Mouse (Mus musculus) limb, embryonic 15.5 days (tissue): ENCODE measurements around the gene Lrrc7. TPM values are rescaled to one million over a fixed set of nuclear protein-coding genes. Genes with fewer than 3 reads are reported as not detected.

ENCODE experiments used
- ATAC-seq: fragments of 200-750 bp; cut with Nextera tagmentation; 2 replicates; pipeline ENCODE4 v1.8.0; 2017; ENCODE audit warnings: low read depth, moderate TSS enrichment; ENCODE audit not compliant: insufficient number of reproducible peaks, low FRiP score, low TSS enrichment
- H3K27ac ChIP-seq: fragments of 300-500 bp; sonication (generic); 2 replicates; pipeline ENCODE4 v1.5.1; 2015; ENCODE audit warnings: moderate library complexity, mild to moderate bottlenecking, inconsistent platforms
- H3K27me3 ChIP-seq: fragments of 300-500 bp; sonication (generic); 2 replicates; pipeline ENCODE4 v1.6.1; 2015; ENCODE audit warnings: inconsistent platforms
- H3K36me3 ChIP-seq: fragments of 300-500 bp; sonication (generic); 2 replicates; pipeline ENCODE4 v1.6.1; 2015; ENCODE audit warnings: inconsistent platforms
- H3K4me1 ChIP-seq: fragments of 300-500 bp; sonication (generic); 2 replicates; pipeline ENCODE4 v1.6.1; 2015; ENCODE audit warnings: inconsistent platforms
- H3K4me2 ChIP-seq: fragments of 300-500 bp; sonication (generic); 2 replicates; pipeline ENCODE4 v1.6.1; 2015; ENCODE audit warnings: mild to moderate bottlenecking, inconsistent platforms
- H3K4me3 ChIP-seq: fragments of 300-500 bp; sonication (generic); 2 replicates; pipeline ENCODE4 v1.5.1; 2015; ENCODE audit warnings: mild to moderate bottlenecking, inconsistent platforms
- H3K9ac ChIP-seq: fragments of 300-500 bp; sonication (generic); 2 replicates; pipeline ENCODE4 v1.6.1; 2015; ENCODE audit warnings: inconsistent platforms
- H3K9me3 ChIP-seq: fragments of 300-500 bp; sonication (generic); 2 replicates; pipeline ENCODE4 v1.6.1; 2016; ENCODE audit warnings: inconsistent platforms
- WGBS: fragments of 180-500 bp; shearing (Covaris S2); methylation state at CpG from one replicate; pipeline ENCODE4 v1.1.7; 2015; 5-methylcytosine and 5-hydroxymethylcytosine counted together
- polyA plus RNA-seq: library from polyadenylated mRNA; unstranded; fragments of >200 nt; fragmentation: Nextera tagmentation; extraction: Ambion mirVana; gene quantifications from 2 replicates; pipeline ENCODE4 v1.2.1, GENCODE M21; 2015

Lrrc7 gene
- polyA plus RNA-seq, 1 experiment from 2014 or later = 1.2 TPM

DNA sequence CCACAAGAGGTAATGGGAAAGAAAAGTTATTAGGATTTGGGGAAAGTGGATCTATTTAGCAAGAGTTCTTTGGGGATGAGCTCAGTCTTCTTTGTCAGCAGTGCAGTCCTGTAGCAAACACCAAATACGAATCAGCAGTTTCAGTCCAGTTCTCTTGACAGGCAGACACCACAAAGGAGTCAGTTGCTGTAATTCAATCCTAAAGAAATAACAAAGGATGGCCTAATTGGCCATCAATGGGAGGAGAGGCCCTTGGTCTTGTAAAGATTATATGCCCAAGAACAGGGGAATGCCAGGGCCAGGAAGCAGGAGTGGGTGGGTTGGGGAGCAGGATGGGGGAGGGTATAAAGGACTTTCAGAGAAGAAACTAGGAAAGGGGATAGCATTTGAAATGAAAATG lies 33.5 kb downstream of the Lrrc7 start:
- H3K27me3 ChIP-seq = no peaks in the 10 kb centered on the region
- 75% methylated on average over 1 of the region's 1 CpGs for WGBS
- H3K27ac ChIP-seq = no peak overlapping the region
- H3K4me2 ChIP-seq = no peak overlapping the region
- no peak overlapping the region for H3K4me3 ChIP-seq
- H3K9ac ChIP-seq = no peak overlapping the region
- no peaks in the 10 kb centered on the region for H3K4me1 ChIP-seq
- no peaks in the 10 kb centered on the region for H3K36me3 ChIP-seq
- H3K9me3 ChIP-seq = no peaks in the 10 kb centered on the region
- ATAC-seq = no peak

GRCm38 (mm10) chr3:158493730-158494129 lies 68.3 kb downstream of the Lrrc7 start:
- 63% methylated on average over 1 of the region's 1 CpGs for WGBS
- Histone ChIP-seq H3K4me2 (no peak overlapping the region), H3K27me3 (no peaks in the 10 kb centered on the region), H3K9ac (no peak overlapping the region), H3K36me3 (no peaks in the 10 kb centered on the region), H3K4me1 (no peaks in the 10 kb centered on the region), H3K9me3 (no peaks in the 10 kb centered on the region), H3K27ac (no peak overlapping the region), H3K4me3 (no peak overlapping the region)
- ATAC-seq = no peak

DNA sequence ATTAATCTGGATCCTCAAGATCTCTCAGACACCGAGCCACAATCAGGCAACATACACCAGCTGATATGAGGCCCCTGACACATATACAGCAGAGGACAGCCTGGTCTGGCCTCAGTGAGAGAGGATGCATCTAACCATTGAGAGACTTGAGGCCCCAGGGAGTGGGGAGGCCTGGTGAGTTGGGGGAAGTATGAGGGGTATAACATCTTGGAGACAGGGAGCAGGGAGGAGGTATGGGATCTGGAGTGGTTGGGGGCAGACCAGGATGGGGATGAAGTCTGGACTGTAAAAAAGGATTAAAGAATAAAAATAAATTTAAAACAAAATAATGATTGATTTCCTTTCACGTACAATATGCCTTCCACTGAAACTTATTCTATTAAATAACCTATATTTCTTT lies 82.3 kb downstream of the Lrrc7 start:
- Histone ChIP-seq H3K27ac (no peak overlapping the region), H3K36me3 (no peaks in the 10 kb centered on the region), H3K9ac (no peak overlapping the region), H3K9me3 (no peaks in the 10 kb centered on the region), H3K27me3 (no peaks in the 10 kb centered on the region), H3K4me3 (no peak overlapping the region), H3K4me2 (no peak overlapping the region), H3K4me1 (no peaks in the 10 kb centered on the region)
- no peak for ATAC-seq
- WGBS = 81% methylated on average over 2 of the region's 2 CpGs

GRCm38 (mm10) chr3:158400600-158400999 lies 161.4 kb downstream of the Lrrc7 start:
- ATAC-seq = no peak
- no peaks in the 10 kb centered on the region for H3K4me1 ChIP-seq
- no peak overlapping the region for H3K4me2 ChIP-seq
- H3K36me3 ChIP-seq = no peaks in the 10 kb centered on the region
- 75% methylated on average over 1 of the region's 1 CpGs for WGBS
- H3K4me3 ChIP-seq = no peak overlapping the region
- no peaks in the 10 kb centered on the region for H3K9me3 ChIP-seq
- H3K27me3 ChIP-seq = no peaks in the 10 kb centered on the region
- H3K9ac ChIP-seq = no peak overlapping the region
- no peak overlapping the region for H3K27ac ChIP-seq

DNA sequence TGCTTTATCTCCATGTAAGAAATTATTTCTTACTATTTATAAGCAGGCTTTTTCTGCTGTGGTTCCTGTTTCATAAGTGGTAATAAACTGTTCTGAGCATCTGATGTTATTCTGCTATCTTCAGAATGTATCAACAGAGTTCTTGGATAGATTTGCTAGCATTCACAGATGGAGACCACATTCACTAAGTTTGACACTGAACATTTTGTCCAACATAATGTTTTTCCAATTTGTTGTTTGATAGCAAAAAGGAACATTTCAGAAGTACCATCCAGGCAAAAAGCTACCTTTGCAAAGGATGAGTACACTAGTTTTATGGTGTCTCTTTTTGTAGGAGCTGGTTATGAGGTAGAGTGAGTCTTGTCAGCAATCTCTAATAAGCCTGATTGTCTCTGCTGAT lies 170.5 kb downstream of the Lrrc7 start:
- no peaks in the 10 kb centered on the region for H3K9me3 ChIP-seq
- H3K4me3 ChIP-seq = no peak overlapping the region
- no peaks in the 10 kb centered on the region for H3K4me1 ChIP-seq
- H3K9ac ChIP-seq = no peak overlapping the region
- no peaks in the 10 kb centered on the region for H3K36me3 ChIP-seq
- ATAC-seq = no peak
- H3K27ac ChIP-seq = no peak overlapping the region
- H3K4me2 ChIP-seq = no peak overlapping the region
- no peaks in the 10 kb centered on the region for H3K27me3 ChIP-seq

DNA sequence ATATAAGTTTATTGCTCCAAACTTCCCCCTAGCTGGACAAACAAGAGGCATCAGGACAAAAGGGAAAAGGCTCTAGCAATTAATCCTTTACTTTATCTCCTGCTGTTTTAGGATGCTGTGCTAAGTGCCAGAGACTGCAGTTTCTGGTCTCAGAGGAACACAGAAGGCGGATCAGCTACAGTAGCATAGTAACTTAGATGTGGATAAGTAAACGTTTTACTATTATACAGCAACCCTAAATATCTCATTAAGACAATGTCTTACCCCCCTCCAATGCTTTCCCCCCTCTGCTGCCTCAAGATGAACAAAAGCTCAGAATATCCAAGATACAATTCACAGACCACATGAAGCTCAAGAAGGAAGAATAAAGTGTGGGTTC lies 174.0 kb downstream of the Lrrc7 start:
- Histone ChIP-seq H3K9me3 (no peaks in the 10 kb centered on the region), H3K36me3 (no peaks in the 10 kb centered on the region), H3K4me3 (no peak overlapping the region), H3K4me2 (no peak overlapping the region), H3K27me3 (no peaks in the 10 kb centered on the region), H3K27ac (no peak overlapping the region), H3K4me1 (no peaks in the 10 kb centered on the region), H3K9ac (no peak overlapping the region)
- WGBS = 36% methylated on average over 2 of the region's 2 CpGs
- no peak for ATAC-seq

GRCm38 (mm10) chr3:158387413-158388075 lies 174.5 kb downstream of the Lrrc7 start:
- Histone ChIP-seq H3K9me3 (no peaks in the 10 kb centered on the region), H3K4me3 (no peak overlapping the region), H3K9ac (no peak overlapping the region), H3K4me2 (no peak overlapping the region), H3K27me3 (no peaks in the 10 kb centered on the region), H3K27ac (no peak overlapping the region), H3K4me1 (no peaks in the 10 kb centered on the region), H3K36me3 (no peaks in the 10 kb centered on the region)
- 67% methylated on average over 2 of the region's 2 CpGs for WGBS
- no peak for ATAC-seq

DNA sequence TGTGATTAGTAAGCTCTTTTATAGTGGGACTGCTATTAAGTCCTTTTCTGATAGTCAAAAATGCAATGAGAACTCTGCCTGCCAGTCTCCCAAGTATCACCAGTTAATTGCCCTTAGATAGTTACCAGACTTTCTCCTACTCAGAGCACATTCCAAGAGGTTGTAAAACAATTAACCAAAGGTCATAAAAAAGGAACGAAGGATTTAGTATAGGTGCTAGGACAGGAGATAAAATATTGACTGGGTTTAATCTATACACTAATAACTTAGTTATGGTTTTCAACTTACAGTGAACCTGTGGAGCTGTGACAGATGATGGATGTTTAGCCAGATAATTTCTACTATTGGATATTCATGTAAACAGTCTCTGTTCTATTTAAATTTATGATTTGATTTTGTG lies 175.2 kb downstream of the Lrrc7 start:
- Histone ChIP-seq H3K27me3 (no peaks in the 10 kb centered on the region), H3K4me3 (no peak overlapping the region), H3K4me2 (no peak overlapping the region), H3K9ac (no peak overlapping the region), H3K9me3 (no peaks in the 10 kb centered on the region), H3K4me1 (no peaks in the 10 kb centered on the region), H3K27ac (no peak overlapping the region), H3K36me3 (no peaks in the 10 kb centered on the region)
- 0% methylated on average over 1 of the region's 1 CpGs for WGBS
- ATAC-seq = no peak

DNA sequence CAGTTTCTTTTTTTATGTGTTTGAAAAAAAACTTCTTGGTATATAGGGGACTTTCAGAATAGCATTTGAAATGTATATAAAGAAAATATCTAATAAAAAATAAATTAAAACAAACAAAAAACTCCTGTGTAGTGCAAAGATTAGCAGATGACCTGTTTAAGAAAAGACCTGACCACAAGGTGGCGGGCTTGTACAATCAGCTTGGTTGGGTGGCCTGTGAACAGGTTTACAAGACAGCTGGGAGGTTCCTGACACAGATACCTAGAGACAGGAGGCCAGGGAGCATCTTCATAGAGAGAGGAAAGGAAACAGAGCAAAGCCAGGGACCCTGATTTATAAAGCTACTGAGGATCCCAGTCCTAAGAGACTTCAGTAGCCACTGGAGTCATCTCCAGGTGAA lies 186.1 kb downstream of the Lrrc7 start:
- no peaks in the 10 kb centered on the region for H3K9me3 ChIP-seq
- no peaks in the 10 kb centered on the region for H3K36me3 ChIP-seq
- no peaks in the 10 kb centered on the region for H3K4me1 ChIP-seq
- H3K9ac ChIP-seq = no peak overlapping the region
- WGBS = 0% methylated on average over 1 of the region's 1 CpGs
- H3K27me3 ChIP-seq = no peaks in the 10 kb centered on the region
- no peak overlapping the region for H3K27ac ChIP-seq
- no peak overlapping the region for H3K4me2 ChIP-seq
- H3K4me3 ChIP-seq = no peak overlapping the region
- ATAC-seq = no peak

- H3K4me1 ChIP-seq = no peaks in the 10 kb centered on the region
- H3K36me3 ChIP-seq = no peaks in the 10 kb centered on the region
- no peak overlapping the region for H3K9ac ChIP-seq
- WGBS = 86% methylated on average over 3 of the region's 3 CpGs
- H3K4me3 ChIP-seq = no peak overlapping the region
- no peaks in the 10 kb centered on the region for H3K9me3 ChIP-seq
- no peak overlapping the region for H3K4me2 ChIP-seq
- no peaks in the 10 kb centered on the region for H3K27me3 ChIP-seq
- no peak overlapping the region for H3K27ac ChIP-seq
- no peak for ATAC-seq
Measured at GRCm38 (mm10) chr3:158369169-158369568, 192.9 kb downstream of the Lrrc7 start.

DNA sequence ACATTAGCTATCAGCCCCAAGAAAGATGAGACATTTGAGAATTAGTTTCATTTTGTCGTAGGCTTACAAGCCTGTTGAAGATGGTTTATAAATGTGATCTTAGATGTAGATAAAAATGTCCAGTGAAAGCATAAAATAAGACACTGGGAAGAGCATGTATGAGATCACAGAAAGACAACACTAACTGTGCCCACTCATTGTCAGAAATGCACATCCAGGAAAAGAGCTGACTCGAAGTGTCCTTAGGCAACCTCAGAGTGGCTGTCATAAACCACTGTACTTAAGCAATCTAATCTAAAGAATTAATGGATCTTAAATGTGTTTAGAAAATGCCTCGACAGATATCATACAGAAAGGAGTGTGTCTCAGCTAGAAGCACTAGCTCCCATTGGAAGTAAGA lies 196.2 kb downstream of the Lrrc7 start:
- ATAC-seq = no peak
- no peaks in the 10 kb centered on the region for H3K4me1 ChIP-seq
- no peaks in the 10 kb centered on the region for H3K36me3 ChIP-seq
- WGBS = 78% methylated on average over 3 of the region's 3 CpGs
- no peaks in the 10 kb centered on the region for H3K9me3 ChIP-seq
- no peak overlapping the region for H3K9ac ChIP-seq
- H3K27ac ChIP-seq = no peak overlapping the region
- no peak overlapping the region for H3K4me2 ChIP-seq
- no peaks in the 10 kb centered on the region for H3K27me3 ChIP-seq
- no peak overlapping the region for H3K4me3 ChIP-seq

DNA sequence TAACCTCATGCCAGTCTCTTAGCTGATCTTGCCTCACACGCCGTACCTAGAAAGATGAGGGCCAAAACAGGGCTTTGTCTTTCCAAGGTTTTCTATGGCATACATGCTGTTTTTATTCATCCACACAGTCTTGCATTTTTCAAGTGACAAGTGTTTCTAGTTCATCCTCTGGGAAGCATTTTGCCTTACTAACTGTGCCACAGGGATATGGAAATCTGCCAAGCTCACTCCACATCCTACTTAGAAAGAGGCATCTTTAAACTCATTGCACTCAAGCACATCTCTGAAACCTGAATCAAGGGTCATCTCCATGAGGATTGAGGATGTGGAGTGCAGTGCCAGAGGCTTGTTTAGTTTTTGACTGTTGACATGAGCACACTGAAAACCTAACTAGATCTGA lies 199.9 kb downstream of the Lrrc7 start:
- H3K4me2 ChIP-seq = no peak overlapping the region
- H3K4me3 ChIP-seq = no peak overlapping the region
- no peaks in the 10 kb centered on the region for H3K27me3 ChIP-seq
- no peaks in the 10 kb centered on the region for H3K36me3 ChIP-seq
- no peak for ATAC-seq
- 92% methylated on average over 2 of the region's 2 CpGs for WGBS
- no peak overlapping the region for H3K9ac ChIP-seq
- no peaks in the 10 kb centered on the region for H3K4me1 ChIP-seq
- H3K27ac ChIP-seq = no peak overlapping the region
- no peaks in the 10 kb centered on the region for H3K9me3 ChIP-seq

DNA sequence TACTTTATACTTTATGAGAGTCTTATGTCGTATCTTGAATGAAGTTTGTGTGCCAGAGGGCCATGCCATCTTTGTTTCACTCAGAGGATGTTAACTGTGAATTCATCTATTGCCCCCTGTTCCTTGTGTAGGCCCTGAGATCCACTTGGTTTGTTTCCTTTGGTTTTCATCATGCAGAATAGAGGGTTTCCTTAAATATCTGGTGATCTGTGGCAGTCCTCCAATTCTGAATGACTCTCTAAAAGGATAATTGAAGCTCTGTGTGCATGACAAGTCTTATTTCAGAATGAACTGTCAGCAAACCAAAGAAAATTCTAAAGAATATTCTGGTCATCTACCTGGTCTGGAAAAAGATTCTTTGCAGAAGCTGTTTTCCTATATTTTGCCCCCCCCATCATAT lies 205.3 kb downstream of the Lrrc7 start:
- H3K4me2 ChIP-seq = no peak overlapping the region
- H3K9ac ChIP-seq = no peak overlapping the region
- no peaks in the 10 kb centered on the region for H3K27me3 ChIP-seq
- ATAC-seq = no peak
- no peaks in the 10 kb centered on the region for H3K36me3 ChIP-seq
- 84% methylated on average over 1 of the region's 1 CpGs for WGBS
- no peaks in the 10 kb centered on the region for H3K4me1 ChIP-seq
- no peak overlapping the region for H3K27ac ChIP-seq
- no peak overlapping the region for H3K4me3 ChIP-seq
- no peaks in the 10 kb centered on the region for H3K9me3 ChIP-seq
